Mouse (Mus musculus) spleen, adult 2 months (tissue): ENCODE measurements around the gene Zfp664.

ENCODE experiments used
- CTCF ChIP-seq: fragments of 200-500 bp; IDR thresholded peaks from 2 replicates; pipeline ENCODE4 v1.5.1; 2011; ENCODE audit warnings: mild to moderate bottlenecking, inconsistent platforms; ENCODE audit not compliant: insufficient read depth, insufficient read length, insufficient replicate concordance; ENCODE audit errors: extremely low read depth
- POLR2A ChIP-seq: fragments of 200-500 bp; IDR thresholded peaks from 2 replicates; pipeline ENCODE4 v1.6.1; 2011; ENCODE audit warnings: low read depth, low read length, inconsistent platforms

DNA sequence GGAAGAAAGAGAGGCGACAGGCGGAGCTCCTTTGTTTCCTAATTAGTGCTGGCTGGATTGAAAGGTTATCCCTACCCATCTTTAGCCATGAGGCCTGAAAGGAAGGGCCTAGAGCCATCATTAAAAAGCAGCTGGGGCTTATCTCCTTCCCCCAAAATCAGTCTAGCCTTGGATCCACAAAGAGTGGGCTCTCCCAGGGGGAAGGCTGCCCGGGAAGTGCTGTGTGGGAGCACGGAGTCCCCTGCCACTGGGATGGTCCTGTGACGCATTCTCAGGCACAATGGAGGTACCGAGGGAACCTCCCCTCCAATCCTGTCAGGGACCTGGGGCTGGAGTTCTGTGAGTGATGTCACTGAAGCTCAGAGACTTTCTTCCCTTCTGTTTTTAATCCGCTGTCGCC, 68.6 kb downstream of the Zfp664 start:
- TF ChIP-seq POLR2A (no peak), CTCF (no peak)
